Mouse (Mus musculus) liver, postnatal 0 days (tissue): ENCODE data around the gene Wars.

Experiments used
- CTCF ChIP-seq: sonication (generic); IDR thresholded peaks from 2 replicates; pipeline ENCODE4 v1.5.1; 2016; ENCODE audit warnings: antibody characterized with exemption, low read depth
- EP300 ChIP-seq: IDR thresholded peaks from 2 replicates; pipeline ENCODE4 v1.6.1; 2016; ENCODE audit warnings: antibody characterized with exemption, low read depth, mild to moderate bottlenecking

- TF ChIP-seq EP300 (no peak), CTCF (no peak)
These were observed 66.3 kb downstream of the Wars start for GRCm38 (mm10) chr12:108827641-108828040.
